Mouse (Mus musculus): ENCODE measurements around the gene Frzb.

The Frzb gene

GRCm38 (mm10) chr2:80423116-80423515 lies 24.3 kb downstream of the Frzb start:
- DNase-seq: no peak

DNA sequence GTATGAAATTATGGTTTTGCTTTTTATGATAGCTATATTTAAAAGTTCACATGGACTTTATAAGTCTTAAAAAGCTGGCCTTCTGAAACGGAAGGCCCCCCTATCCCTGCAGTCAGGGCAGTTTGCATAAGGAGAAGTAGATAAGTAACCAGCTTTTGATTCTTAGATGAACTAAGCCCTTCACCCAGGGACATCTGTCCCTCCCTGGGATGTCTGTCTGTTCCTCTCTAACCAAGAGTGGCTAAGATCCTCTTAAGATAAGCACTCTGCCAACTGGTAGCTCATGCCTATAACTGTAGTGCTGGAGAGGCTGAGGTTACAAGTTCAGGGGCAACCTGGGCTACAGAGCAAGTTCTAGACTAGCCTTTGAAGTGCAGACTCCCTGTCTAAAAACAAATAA lies 25.4 kb downstream of the Frzb start:
- no peak for DNase-seq

DNA sequence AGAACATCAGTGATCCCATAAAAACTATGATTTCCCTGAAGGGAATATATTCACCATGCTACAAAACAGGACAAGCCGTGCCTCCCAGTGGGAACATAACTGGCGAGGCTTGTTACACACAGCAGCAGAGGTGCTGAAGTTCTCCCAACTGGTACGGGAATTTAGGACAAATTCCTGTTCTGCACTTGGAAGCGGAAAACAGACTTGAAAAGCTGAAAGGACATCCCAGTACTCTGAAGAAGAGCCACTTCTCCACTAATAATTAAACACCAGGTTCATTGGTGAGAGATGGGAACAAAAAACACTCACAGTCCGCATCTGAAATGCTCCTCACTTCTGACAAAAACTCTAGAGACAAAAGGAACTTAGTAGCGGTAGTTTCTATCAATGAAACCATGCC lies 31.1 kb downstream of the Frzb start:
- DNase-seq: no peak

GRCm38 (mm10) chr2:80414387-80414786 lies 33.0 kb downstream of the Frzb start:
- no peak for DNase-seq

DNA sequence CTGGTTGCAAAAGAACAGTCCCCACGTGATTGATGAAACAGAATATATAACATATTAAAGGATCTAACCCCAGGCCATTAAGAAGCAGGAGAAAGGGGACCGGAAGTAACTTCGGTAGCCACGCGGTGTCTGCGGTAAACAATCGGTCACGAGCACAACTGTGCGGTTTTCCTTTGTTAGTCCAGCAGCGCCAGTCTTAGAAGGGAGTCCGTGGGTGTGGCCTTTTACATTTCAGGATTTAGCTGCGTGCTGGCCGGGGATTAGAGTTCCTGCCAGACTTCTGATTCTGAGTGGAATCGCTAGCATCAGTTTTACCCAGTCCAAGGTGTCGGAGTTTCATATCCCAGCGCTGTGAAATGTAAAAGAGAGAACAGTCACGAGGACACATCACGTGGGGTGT lies 34.3 kb downstream of the Frzb start:
- no peak for DNase-seq

DNA sequence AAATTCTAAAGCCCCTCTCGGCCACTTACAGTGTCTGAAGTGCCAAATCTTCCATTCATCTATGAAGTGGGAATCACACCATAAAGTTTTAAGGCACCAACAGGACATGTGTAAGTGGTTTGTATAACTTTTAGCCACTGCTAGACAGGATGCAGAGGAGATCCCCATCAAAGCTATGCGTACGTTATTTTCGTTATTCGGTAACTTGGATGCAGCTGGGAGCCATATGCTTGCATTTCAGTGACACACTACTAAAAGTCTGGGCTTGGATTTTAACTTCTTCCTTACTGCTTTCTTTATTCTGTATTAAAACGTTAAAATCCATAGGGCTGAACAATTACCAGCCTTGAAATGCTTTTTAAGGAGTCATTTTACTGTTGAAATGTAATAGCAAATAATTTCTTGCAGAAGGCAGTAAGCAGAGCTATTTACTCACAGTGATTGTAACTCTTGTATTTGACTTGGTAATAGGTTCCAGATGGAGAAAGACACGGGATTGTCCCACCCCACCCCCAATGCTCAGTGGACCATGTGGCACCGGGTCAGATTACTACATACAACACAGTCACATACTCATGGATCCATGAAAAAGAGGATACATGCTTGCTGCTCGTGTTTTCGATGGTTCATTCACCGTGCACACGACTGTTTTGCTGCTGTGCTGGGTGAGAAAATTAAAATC lies 37.4 kb downstream of the Frzb start:
- DNase-seq: no peak

DNA sequence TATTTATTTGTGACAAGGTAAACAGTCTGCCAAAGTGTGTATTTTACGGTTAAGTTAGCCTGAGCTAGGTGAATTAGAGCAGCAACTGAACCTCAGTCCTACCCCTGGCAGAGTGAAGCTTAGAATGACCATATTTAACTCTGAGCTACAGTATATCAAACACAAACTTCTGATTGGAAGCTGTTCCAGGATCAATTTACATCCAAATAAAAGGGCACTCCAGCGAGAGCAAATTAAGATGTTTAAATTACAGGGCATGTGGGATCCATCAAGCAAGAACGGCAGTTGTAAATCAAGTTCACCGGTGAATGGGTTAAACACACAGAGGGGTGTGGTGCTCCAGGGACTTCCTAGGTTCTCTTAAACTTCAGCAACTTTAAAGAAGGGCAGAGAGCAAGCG lies 42.7 kb downstream of the Frzb start:
- DNase-seq: no peak

DNA sequence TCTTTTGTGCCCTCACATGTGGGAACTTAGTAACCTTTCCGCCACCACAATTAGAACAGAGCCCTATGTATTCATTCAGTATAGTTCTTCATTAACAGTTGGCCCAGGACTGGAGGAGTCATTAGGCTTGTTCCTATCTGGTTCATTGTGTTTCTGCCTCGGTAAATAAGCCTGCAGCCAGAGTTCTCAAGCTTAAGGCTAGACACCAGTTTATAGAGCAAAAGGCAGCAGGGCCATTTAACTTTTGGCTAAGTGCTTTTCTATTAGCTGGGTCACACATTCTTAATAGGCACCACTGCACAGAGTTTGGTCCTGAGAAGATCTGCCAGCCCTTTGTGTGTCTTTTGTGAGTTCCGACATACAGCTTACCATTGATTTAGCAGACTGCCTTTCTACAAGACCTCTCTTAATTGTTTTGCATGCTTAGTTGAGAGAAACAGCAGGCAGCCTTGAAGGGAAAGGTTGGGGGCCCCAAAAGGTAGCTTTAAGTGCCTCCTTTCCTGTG lies 48.8 kb downstream of the Frzb start:
- DNase-seq: no peak

GRCm38 (mm10) chr2:80396864-80397263 lies 50.6 kb downstream of the Frzb start:
- no peak for DNase-seq

DNA sequence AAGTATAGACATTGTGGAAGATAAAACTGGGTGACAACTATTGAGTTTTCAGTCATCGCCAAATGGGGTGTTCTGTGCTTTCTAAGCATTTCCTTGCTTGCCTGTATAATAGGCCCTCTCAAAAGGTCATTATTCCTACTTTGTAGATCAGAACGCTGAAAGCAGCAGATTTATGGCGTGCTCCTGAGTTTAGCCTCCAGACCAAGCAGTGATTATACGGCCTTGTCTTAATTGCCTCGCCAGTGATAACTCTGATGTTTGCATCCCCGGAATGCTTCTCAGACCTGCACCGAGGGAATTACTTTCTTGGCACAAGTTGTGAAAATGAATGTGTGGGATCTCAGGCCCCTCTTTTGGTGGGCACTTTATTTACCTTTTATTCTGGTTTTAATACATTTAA lies 51.4 kb downstream of the Frzb start:
- no peak for DNase-seq

DNA sequence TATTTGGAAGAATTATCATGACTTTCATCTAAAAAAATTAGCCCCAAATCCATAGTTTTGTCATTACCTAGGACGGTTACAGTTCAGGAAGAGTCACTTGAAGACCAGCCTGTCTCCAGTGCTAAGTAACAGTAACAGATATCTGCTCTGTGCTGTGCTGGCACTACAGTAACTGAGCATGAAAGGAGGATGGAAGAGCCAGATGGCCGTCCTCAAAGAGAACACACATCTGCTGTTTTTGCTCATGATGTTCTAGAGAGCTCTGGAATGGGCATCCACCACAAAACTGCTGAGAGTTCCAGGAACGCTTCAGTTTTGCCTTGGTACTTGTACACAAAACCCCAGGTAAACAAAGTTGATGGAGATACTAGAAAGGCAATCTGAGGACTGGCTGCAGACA lies 59.1 kb downstream of the Frzb start:
- no peak for DNase-seq

DNA sequence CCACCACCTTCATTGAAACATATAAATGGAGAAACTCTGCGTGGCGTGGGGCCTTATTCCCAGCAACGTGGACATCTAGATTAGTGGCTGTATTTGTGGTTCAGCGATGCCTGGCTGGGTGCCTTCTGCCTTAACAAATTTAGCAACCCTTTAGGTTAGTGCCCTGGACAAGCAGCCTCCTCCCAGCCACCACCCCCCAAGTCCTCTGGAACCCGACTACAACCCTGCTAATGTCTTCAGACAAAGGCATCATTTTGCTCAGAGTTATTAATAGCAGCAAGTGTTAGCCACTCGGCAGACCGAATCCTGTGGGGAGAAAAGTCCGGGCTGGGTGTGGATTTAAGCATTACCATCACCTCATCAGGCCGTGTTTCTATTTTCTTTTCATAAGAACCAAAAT lies 59.8 kb downstream of the Frzb start:
- no peak for DNase-seq

DNA sequence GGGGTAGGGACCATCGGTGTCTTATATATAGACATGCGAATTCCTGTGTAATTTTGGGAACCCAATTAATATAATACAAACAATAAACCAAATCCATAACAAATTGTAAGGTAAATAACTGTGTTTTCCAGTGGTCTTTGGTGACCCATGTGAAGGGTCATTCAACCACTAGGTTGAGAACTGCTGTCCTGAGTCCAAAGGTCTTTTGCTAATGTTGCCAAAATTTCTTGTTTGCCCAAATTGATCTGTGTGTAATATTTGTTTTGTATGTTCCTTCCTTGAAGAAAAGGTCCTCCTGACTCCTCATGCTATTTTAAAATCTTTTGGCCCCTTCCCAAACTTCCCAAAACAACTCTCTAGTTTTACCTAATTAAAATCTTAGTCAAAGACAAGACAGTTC lies 61.2 kb downstream of the Frzb start:
- no peak for DNase-seq

GRCm38 (mm10) chr2:80384447-80384846 lies 63.0 kb downstream of the Frzb start:
- no peak for DNase-seq

DNA sequence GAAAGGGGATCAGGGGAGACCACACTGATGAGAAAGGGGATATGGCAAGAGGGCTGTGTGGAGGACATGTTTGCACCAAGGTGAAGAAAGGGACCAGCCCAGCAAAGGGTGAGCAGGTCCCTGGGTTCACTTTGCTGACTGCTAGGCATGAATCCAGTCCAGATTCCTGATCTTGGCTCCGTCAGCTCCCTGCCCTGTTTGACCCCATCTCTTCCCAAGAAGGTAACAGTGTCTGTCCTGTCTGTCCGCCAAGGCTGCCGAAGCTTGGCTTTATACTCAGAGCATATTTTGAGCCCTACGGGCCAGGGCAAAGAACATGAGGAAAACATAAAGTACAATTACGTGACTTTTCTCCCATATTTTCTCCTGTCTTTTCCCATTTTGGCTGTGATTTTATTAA lies 67.6 kb downstream of the Frzb start:
- no peak for DNase-seq

DNA sequence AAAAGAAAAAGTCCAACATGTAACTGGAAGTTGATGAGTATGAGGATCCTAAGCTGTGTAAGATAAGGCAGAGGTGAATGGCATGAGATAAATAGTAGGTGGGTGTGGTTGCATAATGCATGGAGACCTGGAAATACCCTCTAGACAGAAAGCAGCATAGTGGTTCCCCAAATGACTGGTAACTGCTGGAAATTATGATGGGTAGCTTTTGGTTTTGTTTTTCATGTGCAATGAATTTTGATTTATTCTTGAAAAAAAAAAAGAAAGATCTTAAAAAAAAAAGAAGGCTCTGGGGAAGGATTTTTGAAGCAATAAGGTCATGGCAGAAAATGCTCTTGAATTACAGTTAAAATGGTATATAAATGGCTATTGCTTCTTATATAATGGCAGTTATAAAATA lies 72.5 kb downstream of the Frzb start:
- DNase-seq: no peak

GRCm38 (mm10) chr2:80371458-80371857 lies 76.0 kb downstream of the Frzb start:
- no peak for DNase-seq

Measured in cerebellum, adult 11-12 months (tissue).